Mouse (Mus musculus) testis, adult 2 months (tissue): ENCODE results near the gene Padi6.

Experiments used
- CTCF ChIP-seq: fragments of 200-500 bp; IDR thresholded peaks from 2 replicates; pipeline ENCODE4 v1.5.1; 2012; ENCODE audit warnings: low read depth, mild to moderate bottlenecking, inconsistent platforms, low read length, moderate library complexity; ENCODE audit not compliant: control insufficient read depth, insufficient read depth, insufficient replicate concordance
- POLR2A ChIP-seq: fragments of 200-500 bp; IDR thresholded peaks from 2 replicates; pipeline ENCODE4 v1.6.1; 2012; ENCODE audit warnings: low read depth, mild to moderate bottlenecking, inconsistent platforms, low read length, moderate library complexity; ENCODE audit not compliant: control insufficient read depth

- no peak for TF ChIP-seq CTCF
- no peak for TF ChIP-seq POLR2A
Observed at GRCm38 (mm10) chr4:140720091-140720490, 22.4 kb downstream of the Padi6 start.
